Mouse (Mus musculus) adrenal gland, adult 8-10 months (tissue): ENCODE results near the gene Irf2. TPM values are rescaled to one million over a fixed set of nuclear protein-coding genes. Genes with fewer than 3 reads are reported as not detected.
A peak's percentile ranks its signal among the peaks of the same experiment; 100 is the strongest.

Source experiments
- DNase-seq: peaks from one replicate; pipeline ENCODE4 v3.0.0; 2022
- total RNA-seq, 4 experiments: library from RNA; stranded (reverse); gene quantifications; 2 replicates each; pipeline ENCODE4 v1.2.4; 2022

The Irf2 gene
- total RNA-seq, 4 experiments from 2014 or later = 55.9 to 62.2 (median 60.3) TPM

- DNase-seq = no peak
Observed at GRCm38 (mm10) chr8:46758676-46759075, 19.1 kb downstream of the Irf2 start.

DNA sequence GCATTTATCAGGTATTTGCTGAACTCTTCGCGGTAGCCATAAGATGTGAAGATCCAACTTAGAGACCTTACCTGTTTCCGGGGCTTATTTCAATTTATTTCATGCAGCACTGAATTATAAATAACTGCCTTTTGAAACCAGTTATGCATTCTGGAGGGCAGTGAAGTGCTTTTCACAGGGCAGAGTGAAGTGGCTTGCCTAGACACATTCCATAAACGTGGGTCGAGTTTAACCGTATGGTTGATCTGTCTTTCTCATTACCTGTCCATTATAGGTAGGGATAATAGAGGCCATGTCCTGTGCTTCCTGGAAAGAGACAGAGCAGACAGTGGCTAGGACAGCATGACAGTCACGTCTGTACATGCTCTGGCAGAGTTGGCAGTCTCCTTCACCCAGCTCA lies 20.0 kb downstream of the Irf2 start:
- no peak for DNase-seq

DNA sequence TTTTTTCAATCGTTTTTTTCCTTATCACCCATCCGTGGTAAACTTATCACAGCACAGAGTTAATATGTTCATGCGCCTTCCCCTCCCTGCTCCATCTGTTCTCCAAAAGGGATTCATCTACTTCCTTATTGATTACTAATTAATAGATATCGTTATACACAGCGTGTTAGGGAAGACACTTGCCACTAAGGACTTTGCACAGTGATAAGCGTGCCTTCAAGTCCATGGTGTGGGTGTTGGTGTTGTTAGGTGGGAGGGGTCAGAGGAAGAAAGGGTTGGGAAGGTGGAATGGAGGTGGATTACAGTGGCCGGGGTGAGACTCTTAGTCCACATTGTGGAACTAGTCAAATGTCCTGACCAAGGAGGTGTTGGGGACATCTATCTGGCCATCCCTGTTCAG lies 21.2 kb downstream of the Irf2 start:
- no peak for DNase-seq

DNA sequence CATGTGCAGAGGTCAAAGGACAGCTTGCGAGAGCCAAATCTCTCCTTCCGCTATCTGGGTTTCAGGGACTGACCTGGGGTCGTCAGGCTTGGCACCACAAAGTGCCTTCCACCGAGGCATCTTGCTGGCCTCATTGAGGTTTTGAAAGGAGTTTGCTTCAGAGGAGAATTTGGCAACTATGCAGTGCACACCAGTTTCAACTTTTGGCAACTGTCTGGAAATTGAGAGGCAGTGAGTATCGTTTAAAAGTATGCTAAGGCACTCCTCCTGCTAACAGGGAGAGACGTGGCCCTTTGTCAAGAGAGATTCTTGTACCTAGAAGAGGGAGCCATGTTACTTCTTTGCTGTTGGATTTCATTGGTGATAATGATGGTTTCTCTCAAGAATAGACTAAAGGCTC lies 21.9 kb downstream of the Irf2 start:
- DNase-seq = no peak

GRCm38 (mm10) chr8:46769408-46770180 lies 30.1 kb downstream of the Irf2 start:
- DNase-seq = no peak

- DNase-seq = no peak
Observed at GRCm38 (mm10) chr8:46770905-46771516, 31.5 kb downstream of the Irf2 start.

DNA sequence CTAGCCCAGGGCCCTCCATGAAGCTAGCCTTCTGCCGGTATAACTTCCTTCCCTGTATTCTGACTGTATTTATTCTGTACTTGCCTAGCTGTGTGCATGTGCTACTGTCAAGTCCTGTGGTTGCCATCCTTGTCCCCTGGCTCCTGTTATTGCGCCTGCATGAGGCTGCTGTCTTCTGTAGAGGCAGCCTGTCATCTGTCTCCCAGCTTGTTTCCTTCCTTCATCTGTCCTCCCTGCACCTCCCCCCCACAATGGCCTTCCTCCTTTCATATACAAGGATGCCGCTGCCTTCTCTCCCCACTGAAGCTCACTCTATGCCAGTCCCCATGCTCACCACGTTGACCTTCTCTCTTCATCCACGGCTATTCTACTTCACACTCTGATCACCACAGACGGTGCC lies 33.3 kb downstream of the Irf2 start:
- no peak for DNase-seq

DNA sequence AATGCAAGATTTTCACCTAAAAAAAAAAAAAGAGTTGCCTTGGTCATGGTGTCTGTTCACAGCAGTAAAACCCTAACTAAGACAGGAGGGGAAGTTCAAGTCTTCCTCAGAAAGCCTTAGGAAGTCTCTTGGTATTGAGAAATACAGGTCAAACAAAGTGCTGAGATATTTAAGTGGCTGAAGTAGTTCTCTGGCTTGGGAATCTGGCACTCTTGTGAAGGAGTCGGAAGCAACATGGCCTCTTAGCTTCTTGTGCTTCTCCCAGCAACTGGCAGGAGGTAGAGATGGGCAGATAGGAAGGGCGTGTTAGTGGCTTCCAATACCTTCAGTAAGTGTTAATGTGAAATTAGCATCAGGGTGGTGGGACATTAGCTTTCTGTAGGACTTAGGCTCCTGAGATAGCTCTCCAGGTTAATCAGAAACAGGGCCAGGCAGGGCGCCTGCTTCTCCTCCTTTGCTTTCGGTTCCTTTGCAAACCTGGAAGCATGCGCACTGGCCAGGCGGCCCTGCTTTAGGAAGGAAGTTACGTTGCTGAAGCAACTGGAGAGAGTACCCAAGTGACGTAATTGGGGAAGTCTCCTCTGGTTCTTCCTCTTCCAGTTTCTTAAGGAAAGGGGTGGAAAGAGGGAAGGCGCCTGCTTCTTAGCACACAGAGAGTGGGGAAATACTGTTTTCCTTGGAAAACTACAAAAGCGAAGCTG lies 38.4 kb downstream of the Irf2 start:
- DNase-seq = peak; percentile 36

DNA sequence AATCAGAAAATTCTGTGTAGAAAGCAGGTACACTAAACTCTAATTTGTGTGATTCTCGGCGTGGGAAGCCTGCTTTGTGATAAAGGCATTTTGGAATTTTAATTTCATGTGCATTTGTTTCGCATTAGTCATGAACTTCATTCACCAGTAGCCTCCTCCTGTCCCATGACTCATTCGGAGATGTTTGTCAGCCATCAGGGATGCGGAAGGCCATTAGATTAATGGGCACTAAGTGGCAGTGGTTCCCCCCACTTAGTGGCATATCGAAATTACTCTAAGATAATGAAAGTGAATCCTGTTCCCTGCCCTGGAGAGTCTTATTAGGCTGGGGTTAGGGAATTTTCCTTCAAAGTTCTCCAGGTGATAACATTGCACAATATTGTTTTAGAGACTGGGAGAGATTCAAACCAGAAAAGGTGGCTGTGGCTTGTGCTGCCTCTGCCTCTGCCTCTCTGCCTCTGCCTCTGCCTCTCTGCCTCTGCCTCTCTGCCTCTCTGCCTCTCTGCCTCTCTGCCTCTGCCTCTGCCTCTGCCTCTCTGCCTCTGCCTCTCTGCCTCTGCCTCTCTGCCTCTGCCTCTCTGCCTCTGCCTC lies 41.6 kb downstream of the Irf2 start:
- peak; percentile 52 for DNase-seq

DNA sequence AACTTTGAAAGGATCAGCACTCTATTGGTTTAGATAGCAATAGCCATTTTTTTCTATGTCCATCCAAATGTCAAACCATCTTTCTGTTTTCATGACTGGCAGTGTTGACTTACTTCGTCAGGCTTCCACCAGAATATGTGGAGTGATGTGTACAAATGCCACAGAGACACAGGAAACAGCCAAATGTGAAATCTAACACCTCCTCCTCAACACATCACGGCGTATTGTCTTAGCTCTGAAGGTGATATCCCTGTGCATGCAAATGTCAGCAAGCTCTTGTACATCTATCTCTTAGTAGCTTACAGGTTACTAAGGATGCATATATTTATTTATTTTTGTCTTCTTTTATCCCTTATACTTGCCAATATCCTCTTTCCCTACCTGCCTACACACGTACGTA lies 42.7 kb downstream of the Irf2 start:
- no peak for DNase-seq

GRCm38 (mm10) chr8:46785070-46785469 lies 45.5 kb downstream of the Irf2 start:
- DNase-seq = no peak

DNA sequence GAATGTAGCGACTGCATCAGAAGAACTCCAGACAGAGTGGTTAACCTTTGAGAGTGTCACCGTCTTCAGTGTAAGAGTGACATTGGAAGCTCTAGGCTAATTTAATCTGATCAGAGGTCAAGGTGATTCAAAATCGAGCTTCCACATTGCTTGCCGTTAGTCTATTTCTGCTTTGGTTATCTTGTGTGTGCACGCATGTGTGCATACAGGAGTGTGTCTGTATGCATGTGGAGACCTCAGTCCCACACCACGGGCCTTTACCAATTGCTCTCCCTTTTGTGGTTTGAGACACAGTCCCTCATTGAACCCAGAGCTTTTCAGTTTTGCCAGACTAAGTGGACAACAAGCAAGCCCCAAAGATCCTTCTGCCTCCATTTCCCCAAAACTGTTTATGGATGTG lies 46.4 kb downstream of the Irf2 start:
- no peak for DNase-seq

DNA sequence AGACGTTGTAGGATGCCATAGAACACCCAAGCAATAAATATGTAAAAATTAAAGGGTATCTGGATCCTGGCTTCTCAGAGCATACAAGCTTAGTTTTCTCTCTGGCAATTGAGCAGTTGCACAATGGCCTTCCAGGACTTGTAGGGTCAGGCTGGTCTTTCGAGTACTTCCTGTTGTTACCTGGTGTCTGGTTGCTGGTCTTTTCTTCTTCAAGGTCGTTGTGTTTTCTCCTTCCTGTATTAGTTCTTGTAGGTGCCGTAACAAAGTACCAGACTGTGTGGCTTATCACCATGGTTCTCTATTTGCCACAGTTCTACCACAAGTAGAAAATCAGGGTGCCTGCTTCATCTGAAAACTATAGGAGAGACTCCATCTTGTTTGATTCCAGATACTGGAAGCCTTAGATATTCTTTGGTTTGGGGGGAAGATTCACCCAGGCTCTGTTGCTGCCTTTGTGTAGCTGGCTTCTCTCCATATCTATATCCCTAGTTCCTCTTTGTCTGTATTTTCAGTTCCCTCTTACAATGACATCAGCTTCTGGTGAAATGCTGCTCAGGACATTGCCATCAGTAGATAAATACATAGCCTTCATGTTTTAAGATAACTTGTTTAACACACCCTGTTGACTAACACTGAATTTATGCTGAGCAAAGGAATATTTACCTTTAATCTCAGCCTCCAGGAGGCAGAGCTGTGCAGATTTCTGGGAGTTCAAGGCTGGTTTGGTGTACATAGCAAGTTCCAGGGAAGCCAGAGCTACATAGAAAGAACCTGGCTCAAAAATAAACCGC lies 49.8 kb downstream of the Irf2 start:
- no peak for DNase-seq

- no peak for DNase-seq
Observed at GRCm38 (mm10) chr8:46791664-46792371, 52.3 kb downstream of the Irf2 start.

GRCm38 (mm10) chr8:46792653-46793052 lies 53.1 kb downstream of the Irf2 start:
- DNase-seq = no peak

GRCm38 (mm10) chr8:46793248-46793647 lies 53.7 kb downstream of the Irf2 start:
- no peak for DNase-seq

DNA sequence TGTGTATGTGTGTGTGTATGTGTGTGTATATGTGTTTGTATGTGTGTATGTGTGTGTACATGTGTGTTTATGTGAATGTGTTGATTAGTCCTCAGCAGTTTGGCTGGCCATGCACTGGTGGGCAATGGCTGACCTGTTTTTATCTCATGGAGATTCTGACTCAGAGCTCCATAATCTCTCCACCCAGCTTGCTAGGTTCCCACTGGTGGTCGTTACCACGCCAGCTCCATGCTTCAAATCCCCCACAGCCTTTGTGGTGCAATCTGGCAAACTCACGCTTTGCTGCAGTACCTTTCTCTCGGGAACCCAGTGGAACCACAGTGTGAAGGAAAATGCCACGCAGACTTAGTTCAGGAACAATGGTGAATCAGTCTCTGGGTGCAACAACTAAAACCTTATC lies 54.8 kb downstream of the Irf2 start:
- no peak for DNase-seq

DNA sequence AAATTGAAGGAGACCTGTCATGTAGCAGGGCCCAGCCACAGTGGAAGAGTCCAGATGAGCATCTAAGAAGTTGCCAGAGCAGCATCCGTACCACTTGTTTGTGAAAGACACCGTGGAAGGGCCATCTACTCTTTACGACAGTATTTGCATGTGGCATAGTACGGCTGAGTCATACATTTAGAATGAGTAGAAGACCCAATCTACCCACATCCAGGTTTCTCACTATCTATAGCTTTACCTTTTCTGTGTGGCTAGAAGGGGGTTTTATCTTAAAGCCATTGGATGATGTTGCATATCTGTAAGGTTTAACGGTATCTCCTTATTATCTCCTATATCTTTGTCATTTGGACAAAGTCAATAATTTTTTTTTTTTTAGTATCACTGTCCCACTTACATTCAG lies 59.7 kb downstream of the Irf2 start:
- no peak for DNase-seq

- peak; percentile 30 for DNase-seq
Observed at GRCm38 (mm10) chr8:46799706-46800105, 60.2 kb downstream of the Irf2 start.

DNA sequence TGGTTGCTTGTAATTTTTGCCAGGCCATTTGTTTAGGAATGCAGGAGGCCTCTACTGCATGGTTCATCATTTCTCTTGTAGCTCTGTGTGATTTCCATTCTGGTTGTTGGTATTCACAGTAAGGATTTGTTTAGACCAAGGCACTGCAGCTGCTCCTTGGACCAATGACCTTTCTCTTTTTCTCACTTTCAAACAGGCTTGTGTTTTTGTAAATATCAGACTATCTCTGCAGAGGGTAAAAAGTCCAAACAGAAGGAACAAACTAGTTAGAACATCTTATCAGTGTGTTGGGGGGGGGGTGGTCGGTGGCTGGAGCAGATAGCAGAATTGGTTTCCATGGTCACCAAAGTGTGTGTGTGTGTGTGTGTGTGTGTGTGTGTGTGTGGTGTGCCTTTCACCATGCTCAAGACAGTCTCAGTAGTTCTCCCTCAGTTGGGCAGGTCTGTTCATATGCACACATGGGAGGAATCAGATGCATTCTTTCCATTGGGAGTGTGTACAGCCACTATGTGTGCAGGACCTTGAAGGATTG lies 61.7 kb downstream of the Irf2 start:
- no peak for DNase-seq

- no peak for DNase-seq
Observed at GRCm38 (mm10) chr8:46802009-46802408, 62.5 kb downstream of the Irf2 start.

DNA sequence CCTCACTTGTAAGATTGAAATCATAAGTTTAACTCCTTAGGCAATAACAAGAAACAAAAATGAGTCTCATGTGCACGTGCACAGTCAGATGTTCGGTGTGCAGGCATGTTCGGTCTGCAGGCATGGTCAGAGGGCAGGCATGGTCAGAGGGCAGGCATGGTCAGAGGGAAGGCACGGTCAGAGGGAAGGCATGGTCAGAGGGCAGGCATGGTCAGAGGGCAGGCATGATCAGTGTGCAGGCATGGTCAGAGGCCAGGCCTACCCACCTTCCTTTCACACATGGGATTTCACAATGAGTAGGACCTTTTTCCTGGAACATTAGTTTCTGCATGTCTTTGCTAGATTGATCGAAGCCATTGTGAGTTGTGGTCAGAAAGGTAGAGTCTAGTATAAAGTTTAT lies 65.2 kb downstream of the Irf2 start:
- DNase-seq = no peak
